Mouse (Mus musculus) lung, postnatal 10 days (tissue): ENCODE data around the gene Gal3st1.
"Not testable (repeated sequence)": the region's sequence is repeated elsewhere in the genome, so short reads cannot be mapped to it uniquely, and the experiment has no call there.

Source experiments
- DNase-seq: peaks from one replicate; pipeline ENCODE4 v3.0.0; 2021

Gene Gal3st1

DNA sequence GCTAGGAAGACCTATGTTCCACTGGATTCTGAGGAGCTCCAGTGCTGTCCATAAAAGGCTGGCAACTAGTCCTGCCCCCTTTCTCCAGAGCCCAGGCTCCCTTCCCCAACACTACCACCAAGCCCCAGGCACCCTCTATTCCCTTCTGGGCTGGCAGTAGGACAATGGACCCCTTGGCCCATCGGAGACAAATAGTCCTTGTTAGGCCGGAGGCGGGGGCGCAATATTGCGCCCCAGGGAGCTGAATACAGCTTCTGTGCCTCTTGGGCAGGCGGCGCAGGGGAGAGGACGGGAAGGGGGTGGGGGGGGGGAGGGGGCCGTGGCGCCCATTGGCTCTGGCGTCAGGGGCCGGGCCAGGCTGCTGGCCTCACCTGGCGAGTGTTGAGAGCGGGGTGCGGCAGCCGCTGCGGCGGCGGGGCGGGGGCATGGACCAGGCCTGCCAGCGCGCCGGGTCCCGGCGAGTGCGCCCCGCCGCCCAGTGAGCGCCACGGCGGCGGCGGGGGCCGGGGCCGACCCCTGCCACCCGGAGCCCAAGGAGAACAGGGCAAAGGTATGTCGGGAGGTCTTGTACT, at the start of gene Gal3st1:
Gene Gal3st1 (plus strand): TSS at position 346 of the 572 bp plus-strand sequence.
- peak; percentile 37 for DNase-seq

DNA sequence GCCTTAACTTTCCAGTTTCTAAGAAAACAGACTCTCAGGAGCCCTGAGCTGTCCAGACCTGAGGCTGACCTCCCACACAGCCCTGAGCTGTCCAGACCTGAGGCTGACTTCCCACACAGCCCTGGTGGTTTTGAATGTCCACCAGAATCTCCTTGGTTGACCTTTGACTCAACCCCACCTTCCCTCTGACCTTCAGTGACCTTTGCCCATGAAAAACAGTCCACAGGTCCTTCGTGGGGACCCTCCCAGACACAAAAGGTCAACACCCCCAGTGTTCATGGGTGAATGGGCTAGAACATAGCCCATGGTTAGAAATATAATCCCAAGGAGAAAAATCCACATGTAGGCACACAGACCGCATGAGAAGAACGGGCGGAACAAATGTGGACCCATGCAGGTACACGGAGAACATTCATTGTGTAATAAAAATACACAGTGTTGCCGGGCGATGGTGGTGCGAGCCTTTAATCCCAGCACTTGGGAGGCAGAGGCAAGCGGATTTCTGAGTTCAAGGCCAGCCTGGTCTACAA, 49.6 kb upstream of the Gal3st1 start:
- DNase-seq = no peak

DNA sequence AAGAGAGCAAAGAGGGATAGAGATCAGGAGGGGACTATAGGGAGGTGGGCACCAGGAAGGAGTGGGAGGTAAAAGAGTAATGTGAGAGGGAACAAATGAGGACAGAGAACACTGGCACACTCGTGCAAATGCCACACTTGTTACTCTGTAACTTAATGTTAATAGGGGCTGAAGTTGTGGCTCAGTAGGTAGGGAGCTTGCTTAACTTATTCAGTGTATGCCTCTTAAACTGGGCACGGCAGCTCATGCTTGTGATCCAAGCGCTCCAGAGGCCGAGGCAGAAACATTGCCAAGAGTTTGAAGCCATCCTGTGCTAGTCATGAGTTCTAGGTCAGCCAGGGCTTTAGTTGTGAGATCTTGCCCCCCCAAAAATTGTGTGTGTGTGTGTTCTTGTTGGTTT, 48.3 kb upstream of the Gal3st1 start:
- DNase-seq = no peak

DNA sequence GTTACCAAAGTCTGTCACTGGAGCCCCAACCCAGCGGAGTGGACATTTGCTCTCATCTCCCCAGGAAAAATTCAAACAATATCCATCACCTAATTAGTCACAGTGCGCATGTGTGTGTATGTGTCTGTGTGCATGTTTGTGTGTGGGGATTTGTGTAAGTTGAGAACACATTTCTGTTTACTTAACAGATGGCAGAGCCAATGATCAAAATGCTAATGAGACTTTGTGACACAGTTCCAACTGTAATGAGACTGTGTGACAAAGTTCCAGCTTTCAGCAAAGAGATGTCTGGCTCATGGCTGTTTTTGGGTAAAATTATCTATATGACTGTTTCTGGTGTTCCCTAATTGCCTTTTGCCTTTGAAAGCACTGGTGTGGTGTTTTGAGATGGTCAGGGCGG, 47.1 kb upstream of the Gal3st1 start:
- DNase-seq = no peak

DNA sequence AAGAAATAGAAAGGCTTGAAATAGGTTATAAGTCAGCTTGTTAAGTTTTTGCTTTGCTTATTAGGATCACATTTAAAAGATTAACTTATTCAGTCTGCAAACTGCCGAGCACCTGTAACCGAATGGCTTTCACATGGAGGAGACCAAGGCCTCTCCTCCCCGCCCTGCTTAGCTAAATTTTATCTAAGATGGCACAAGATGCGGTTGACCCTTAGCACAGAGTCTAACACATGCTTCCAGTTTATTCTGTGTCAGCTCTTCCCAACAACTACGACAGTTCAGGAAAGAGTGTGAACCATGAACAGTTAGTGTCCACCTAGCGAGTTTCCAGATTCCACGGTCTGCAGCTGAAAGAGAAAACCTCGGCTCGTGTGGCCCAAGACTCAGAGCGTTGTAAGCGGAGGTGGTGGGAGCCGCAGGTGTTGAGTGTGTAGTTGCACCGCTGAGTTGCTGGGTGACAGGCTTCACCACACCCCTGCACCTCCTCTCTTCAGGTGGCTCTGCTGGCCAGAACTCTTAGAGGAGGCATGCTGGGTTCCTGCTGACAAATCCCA, 46.0 kb upstream of the Gal3st1 start:
- DNase-seq = no peak

DNA sequence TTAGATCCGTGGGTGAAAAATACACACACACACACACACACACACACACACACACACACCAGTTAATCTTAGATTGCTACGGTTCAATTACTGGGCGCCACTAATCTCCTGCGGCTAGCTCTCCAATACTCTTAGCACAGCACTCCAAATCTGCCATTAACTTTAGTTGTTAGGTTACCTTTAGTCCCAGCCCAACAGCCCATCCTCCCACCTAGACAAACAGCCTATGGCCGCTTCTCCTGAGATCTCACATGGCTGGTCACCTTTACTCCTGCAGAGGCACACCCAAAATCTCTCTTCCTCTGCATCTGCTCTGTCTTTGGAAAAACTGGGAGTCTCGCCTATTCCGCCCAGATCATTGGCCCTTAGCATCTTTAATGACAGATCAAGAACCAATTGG, 42.1 kb upstream of the Gal3st1 start:
- DNase-seq = no peak

DNA sequence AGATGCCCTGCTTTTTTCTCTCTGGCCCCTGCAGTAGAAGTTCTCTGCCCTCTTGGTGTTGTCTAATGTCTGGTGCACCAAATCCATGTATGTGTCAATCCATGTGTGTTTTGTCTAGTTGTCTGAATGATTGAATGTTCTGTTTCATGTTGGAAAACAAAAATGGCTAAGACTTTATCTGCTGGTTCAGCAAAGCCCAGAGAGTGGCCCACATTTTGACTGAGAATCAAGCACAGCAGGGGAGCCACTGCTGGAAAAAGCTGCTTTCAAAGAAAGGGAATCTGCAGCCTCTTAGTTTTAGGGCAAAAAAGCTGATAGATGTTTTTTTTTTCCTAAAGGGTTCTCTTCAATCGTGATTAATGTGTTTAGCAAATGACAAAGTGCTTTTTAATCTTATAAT, 37.0 kb upstream of the Gal3st1 start:
- no peak for DNase-seq

DNA sequence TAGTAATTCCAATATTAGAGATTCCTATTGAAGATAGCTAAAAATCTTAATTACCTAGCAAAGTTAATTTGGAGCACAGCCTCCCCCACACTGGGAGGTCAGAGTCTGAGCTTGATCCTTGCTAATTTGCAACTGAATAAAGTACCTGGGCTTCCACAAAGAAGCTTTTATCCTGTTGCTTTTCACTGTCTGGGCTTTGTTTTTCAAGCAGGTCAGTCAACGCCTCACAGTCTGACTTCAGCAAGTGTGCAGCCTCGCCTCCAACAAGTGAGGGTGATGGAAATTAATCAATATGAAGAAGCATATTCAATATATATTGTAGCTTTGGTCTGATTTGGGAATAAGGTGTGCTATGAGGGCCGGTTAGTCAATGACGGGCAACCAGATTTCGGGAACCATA, 28.6 kb upstream of the Gal3st1 start:
- not testable (repeated sequence) for DNase-seq

DNA sequence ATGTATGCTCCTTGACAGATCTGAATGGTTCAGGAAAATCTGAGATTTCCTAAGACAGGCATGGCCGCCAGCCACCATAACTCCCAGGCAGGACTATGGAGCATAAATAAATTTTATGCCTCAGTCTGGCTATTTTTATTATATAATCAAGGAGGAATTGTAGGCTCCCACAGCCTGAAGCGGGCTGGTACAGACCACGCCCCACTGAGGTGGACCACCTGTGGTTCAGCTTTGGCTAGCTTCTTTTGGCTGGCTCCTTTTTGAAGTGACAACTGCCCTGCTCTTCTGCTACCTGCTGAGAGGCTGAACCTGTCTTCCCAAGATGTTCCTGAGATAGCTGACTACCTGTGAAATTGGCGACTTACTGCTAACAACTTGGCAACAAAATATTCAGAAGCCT, 28.1 kb upstream of the Gal3st1 start:
- not testable (repeated sequence) for DNase-seq

DNA sequence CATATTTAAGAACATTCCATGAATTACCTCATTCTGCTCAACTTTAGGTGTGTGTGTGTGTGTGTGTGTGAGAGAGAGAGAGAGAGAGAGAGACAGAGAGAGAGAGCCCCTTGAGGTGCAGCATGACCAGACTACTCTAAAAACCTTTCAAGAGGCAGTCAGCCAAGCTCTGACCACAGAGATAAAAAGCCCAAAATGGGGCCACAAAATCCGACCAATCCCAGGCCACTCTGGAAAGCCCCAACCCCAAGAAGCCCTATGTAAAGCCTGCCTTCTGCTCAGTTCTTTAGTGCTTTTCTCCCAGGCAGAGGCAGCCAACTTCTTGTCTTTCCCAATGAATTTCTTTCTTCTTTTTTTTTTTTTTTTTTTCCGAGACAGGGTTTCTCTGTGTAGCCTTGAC, 22.5 kb upstream of the Gal3st1 start:
- no peak for DNase-seq

DNA sequence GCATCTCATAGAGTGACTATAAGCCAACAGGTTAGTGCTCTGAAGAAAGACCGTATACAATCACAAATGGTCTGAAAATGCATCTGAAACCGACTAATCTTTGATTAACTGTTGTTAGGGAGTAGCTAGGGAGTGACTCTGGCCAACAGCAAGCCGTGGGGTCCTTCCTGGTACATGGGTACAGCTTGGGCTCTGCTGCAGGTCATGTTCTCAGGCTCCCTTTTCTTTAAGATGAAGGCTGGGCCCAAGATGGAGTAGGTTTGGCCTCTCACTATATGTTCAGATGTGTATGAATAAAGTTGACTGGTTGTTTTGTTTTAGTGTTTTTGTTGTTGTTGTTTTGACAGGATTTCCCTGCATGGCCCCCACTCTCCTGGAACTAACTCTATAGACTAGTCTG, 21.7 kb upstream of the Gal3st1 start:
- DNase-seq = no peak

DNA sequence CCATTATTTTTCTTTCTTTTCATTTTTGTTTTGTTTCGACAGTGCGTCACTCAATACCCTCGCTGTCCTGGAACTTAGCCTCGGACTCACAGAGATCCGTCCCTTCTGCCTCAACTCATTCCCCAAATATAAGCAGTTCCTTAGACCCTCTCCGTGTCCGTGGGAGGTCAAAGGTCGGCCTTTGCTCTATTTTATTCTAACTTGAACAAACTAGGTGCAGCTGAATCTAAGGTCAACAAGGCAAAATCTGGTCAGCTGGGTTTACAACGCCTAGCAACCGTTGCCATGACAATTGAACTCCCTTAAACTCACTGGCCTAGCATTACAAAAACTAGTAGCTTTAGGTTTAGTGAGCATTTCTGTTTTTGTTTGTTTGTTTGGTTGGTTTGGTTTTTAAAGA, 20.3 kb upstream of the Gal3st1 start:
- DNase-seq = no peak

DNA sequence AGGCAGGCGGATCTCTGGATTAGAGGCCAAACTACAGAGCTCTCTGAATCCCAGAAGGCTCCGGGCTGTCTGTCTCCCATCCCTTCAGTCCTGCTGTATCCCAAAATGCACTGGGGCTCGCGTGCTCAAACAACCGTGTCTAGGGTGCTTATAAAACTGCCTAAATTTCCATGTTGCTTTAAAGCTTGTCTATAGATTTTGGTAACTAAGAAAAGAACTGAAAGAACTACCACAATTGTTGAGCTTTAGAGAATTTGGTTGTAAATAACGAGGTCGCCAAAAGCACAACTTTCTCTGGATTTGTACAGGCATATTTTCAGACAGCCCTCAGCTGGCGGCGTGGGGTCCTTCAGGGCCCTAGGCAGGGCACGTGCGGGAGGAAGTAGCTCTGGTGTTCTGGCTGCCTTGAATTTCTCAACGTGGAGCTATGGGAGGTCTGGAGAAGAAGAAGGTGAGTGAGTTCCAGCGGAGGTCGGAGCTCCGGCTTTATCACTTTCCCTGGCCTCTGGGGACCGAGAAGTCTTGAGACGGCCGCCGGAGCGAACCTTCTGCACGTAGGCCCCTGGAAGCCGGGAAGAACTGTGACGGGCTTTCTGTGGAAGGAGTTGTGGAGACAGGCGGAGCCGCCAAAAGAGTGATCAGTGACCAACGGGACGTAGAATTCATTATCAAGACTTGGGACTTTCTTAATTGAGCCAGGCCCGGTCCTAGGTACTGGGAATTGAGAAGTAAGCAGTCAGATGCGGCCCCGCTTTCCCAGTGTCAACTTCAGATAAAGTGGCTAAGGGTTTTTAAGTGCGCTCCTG, 19.6 kb upstream of the Gal3st1 start, which contains the start of gene Pes1:
Gene Pes1 (plus strand): TSS at position 366 of the 806 bp plus-strand sequence.
- DNase-seq = peak; percentile 83

DNA sequence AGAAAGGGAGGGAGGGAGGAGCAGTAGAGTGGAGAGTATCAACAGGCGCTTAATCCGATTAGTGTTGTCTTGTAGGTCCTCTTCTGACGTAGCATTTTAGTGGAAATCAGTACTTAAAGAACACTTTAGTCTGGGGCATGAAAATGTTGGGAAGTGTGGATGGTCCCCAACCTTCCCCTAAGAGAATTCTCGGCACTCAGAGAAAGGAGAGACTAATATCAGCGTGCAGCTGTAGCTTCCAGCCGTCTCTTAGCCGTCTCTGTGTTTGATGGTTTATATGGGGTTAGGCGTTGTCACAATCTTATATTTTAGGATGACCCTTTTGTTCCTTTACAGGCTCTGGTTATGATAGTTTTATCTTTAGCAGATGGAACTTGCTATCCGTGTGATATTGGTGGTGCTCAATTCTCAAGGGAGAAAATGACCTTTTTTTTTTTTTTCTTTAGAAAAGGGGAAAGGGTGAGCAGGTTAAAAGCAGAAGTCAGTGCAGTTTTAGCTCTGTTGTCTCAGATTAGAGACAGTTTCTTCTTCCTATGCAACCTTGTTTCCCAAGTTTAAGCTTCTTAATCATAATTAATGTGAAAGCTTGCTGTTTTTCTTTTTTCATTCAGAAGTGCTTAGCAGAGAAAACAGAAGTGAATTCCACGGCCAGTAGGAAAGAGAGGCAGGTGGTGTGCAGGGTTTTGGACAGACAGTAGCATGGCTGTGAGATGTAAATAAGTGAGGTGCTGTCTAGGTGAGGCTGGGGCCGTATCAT, 18.8 kb upstream of the Gal3st1 start:
- DNase-seq = no peak

DNA sequence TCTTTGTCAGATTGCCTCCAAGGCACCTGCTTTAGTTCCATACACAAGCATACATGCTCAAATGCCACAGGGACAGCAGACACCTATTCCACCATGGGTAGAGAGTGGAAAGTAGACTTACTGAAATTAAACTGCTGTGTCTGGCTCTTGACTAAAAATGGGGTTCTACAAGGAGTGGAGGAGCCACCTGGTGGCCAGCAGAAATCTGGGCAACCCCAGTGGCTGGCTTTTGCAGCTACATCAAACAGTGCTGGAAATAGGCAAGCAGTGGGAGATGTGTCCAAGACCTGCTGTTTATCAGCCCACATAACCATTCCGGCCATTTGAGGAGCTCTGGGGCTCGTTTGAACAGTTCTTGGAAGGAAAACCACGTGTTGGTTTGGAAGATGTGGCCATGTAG, 13.6 kb upstream of the Gal3st1 start:
- DNase-seq = peak; percentile 13

DNA sequence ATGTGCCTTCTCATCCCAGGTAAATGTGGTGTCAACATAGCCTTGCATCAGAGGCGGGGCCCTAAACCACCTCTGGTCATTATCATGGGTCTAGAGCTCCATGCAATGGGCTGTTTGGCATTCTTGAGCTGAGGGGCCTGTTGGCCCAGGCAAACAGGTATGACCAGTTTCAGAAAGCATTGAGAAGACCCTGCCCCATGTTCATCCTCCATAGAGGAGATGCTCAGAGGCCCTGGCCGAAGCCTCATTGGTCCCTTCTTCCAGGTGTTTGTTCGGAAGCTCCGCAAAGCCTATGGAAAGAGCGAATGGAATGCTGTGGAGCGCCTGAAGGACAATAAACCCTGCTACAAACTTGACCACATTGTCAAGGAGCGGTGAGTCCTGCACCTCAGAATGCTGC, 13.1 kb upstream of the Gal3st1 start:
- DNase-seq = no peak

DNA sequence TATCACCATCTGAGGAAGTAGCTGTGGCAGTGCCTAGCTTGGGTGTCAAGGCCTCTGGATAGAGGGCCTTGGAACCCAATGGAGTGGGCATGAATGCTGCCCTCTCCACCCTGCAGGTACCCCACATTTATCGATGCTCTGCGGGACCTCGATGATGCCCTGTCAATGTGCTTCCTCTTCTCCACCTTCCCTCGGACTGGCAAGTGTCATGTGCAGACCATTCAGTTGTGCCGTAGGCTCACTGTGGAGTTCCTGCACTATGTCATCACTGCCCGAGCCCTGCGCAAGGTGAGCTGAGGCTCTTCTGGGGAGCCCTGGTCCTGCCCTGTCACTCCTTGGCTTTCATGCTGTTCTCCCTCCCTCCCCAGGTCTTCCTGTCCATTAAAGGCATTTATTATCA, 10.4 kb upstream of the Gal3st1 start:
- DNase-seq = no peak

DNA sequence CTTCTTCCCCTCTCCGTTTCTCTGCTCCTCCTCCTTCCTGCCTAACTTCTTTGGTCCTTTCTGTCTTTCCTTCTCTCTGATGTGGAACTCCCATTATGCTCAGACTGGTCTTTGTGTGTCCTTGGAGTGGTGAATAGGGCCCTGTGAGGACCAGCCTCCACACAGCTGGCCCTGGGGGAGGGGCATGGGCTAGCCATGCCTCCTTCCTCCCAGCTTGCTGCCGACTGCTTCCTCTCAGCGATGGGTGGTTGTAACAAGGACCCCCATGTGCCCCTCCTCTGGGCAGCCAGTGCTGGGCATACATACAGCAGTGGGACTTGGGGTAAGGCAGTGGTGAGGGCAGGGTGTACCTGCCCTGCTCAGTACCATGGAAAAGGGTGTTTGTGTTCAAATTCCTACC, 9.1 kb upstream of the Gal3st1 start:
- DNase-seq = no peak

DNA sequence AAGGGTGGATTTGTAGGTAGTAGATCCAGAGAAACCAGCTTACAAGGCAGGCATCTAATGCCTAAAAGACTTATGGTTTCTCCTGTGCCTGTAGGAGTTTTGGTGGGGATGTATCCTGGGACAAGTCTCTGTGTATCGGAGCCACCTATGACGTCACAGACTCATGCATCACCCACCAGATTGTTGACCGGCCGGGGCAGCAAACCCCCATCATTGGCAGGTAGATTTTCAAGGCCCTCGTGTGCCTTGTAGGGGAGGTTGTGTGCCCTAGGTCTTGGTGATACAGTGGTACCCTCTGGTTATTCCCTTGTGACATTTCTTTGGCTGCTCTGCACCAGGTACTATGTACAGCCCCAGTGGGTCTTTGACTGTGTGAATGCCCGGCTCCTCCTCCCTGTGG, 6.8 kb upstream of the Gal3st1 start, which contains the start of gene 4930556J24Rik:
Gene 4930556J24Rik (minus strand): TSS at position 101 of the 400 bp plus-strand sequence.
- no peak for DNase-seq

DNA sequence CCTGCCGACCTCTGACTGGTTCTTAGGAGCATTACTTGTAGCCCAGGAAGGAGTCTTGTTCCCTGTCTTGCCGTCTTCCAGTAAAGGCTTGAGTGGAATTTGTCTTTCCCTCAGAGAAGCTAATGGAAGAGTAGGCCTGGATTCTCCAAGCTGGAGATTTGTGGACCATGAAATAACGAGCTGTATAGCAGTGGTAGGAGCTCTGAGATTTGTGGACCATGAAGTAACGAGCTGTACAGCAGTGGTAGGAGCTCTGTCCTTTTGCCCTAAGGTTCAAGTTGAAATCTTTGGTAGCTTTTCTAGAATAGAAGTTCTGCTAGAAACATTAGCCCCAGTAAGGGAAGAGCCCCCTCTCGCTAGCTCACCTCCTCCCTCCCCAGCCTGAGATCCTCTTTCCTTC, 5.0 kb upstream of the Gal3st1 start:
- no peak for DNase-seq

DNA sequence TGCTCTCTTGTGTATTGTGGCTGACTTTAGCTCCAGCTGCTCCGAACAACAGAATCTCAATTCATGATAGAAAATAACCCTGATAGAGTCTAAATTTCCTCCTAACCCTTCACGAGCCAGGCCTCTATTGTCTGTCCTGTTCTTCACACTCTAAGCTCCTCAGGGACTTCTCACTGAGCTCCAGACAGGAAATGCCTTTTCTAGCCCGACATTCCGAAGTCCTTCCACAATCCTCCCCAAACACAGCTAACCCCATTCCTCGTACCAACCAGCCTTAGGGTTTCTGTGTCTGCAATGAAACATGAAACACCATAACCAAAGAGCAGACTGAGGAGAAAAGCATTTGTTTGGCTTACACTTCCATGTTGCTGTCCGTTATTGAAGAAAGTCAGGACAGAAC, 1.9 kb upstream of the Gal3st1 start:
- no peak for DNase-seq

DNA sequence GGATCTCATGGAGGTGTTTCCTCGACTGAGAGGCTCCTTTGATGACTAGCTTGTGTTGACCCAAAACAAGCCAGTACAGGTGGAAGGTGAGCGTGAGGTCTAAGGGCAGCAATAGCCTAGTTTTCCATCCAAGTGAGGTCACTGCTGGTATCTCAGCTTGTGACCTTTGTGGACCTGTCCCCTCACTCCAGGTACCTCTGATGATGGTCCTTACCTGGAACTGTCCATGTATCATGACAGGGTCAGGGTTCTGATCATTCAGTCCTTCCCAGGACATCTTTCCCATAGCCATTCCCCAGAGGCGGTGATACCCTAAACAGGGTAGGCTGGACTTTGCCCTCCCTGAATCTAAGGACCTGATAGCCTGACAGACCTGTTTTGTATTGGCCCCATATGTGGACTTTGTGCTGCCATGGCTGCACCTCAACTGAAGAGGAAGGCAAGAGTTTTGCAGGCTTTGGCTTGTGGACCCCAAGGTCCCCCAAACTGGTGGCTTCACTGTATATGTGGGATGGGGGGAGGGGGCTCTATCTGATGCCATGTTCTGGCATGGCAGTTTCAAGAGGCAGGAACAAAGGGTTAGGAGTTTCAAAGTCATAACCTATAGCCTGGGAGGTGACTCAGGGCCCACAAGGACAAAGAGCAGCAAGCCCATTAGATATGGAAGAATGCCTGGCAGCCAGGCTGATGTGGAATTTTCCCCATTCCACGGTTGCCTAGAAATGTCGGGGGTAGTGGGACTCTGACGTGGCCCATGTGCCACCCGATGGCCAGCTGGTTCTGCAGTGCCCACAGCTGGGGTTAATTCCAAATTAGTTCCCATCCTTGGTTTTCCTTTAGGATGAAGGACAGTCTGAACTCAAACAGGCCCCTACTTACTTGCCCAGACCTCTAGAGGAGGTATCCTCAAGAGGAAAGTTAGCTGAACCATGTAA, 894 bp upstream of the Gal3st1 start:
- no peak for DNase-seq
